Mouse (Mus musculus): Measurements from ENCODE around the gene Pnldc1. TPM values are rescaled to one million over a fixed set of nuclear protein-coding genes. Genes with fewer than 3 reads are reported as not detected.

Gene Pnldc1
- polyA plus RNA-seq, 1 experiment: 0.05 TPM

DNA sequence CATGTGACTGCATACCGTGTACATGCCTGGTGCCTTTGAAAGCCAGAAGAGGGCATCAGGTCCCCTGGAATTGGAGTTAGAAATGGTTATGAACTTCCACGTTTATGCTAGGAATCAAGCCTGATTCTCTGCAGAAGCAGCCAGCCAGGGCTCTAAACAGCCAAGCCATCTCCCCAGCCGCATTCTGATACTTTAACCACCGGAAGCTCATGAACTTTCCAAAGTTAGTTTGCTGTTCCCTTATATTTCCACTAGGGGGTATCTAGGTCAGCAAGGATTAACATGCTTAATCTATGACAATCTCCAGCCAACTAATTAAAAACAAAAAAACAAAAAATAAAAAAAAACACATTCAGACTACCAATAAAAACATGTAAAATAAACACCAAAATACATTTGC is 52.0 kb downstream of the Pnldc1 start:
- H3K79me2 ChIP-seq (ENCODE audit: control insufficient read depth, insufficient read depth): no peaks in the 10 kb centered on the region
- H3K4me2 ChIP-seq (ENCODE audit: low read depth): no peak overlapping the region
- H3K4me3 ChIP-seq: no peak overlapping the region
- TF ChIP-seq POLR2A (IDR thresholded peaks at IDR 0.05; ENCODE audit: insufficient read length, low read depth) (no peak), POLR2AphosphoS2 (IDR thresholded peaks at IDR 0.05; ENCODE audit: insufficient read length, low read depth) (no peak), SRF (IDR thresholded peaks at IDR 0.05; ENCODE audit: control insufficient read depth, insufficient read length, low read depth) (no peak), CEBPB (IDR thresholded peaks at IDR 0.05; ENCODE audit: insufficient read depth, poor library complexity, severe bottlenecking) (no peak), MYOD1 (IDR thresholded peaks at IDR 0.05; ENCODE audit: control insufficient read depth in 1 of 3, insufficient read length in 2 of 3, low read depth in 2 of 3) (no peak), USF1 (IDR thresholded peaks at IDR 0.05; ENCODE audit: low read depth) (no peak), TCF3 (IDR thresholded peaks at IDR 0.05; ENCODE audit: insufficient read length, low read depth) (no peak), TCF12 (IDR thresholded peaks at IDR 0.05; ENCODE audit: insufficient read depth, poor library complexity, severe bottlenecking) (no peak), MYOG (IDR thresholded peaks at IDR 0.05; ENCODE audit: control insufficient read depth in 1 of 3, insufficient read depth in 1 of 3, insufficient read length in 2 of 3, low read depth in 2 of 3) (no peak), REST (IDR thresholded peaks at IDR 0.05; ENCODE audit: insufficient read depth, insufficient read length) (no peak), MAX (IDR thresholded peaks at IDR 0.05; ENCODE audit: low read depth) (no peak)
- no peaks in the 10 kb centered on the region for H3K36me3 ChIP-seq (ENCODE audit: control insufficient read depth, insufficient read depth)
- H3ac ChIP-seq (ENCODE audit: control insufficient read depth, insufficient read length): no peak overlapping the region
- H3K27me3 ChIP-seq (ENCODE audit: control insufficient read depth, insufficient read depth, insufficient read length): peaks cover 25% of the 10 kb centered on the region

DNA sequence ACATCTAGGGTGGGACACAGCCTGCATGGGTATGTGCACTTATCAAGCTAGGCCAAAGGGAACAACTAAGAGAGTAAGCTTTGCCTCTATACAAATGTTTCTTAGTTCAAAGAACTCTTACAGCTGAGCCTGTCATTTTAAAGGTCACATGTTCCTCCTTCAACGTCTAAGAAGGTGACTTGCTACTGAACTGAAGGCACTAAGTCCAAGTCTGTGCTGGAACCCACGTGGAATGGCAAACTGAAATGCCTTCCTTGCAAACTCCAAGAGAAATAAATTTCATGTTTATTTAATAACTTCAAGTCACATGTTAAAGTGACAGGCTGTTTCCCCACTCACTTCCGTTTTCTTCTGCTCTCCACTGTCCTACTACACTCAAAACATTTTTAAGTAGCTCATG is 52.6 kb downstream of the Pnldc1 start:
- no peak for TF ChIP-seq SRF (IDR thresholded peaks at IDR 0.05; ENCODE audit: control insufficient read depth, insufficient read length, low read depth)
- TF ChIP-seq E2F4 (IDR thresholded peaks at IDR 0.05; ENCODE audit: insufficient read depth): no peak
- TF ChIP-seq TCF3 (IDR thresholded peaks at IDR 0.05; ENCODE audit: insufficient read length, low read depth): no peak
- TF ChIP-seq MAX (IDR thresholded peaks at IDR 0.05; ENCODE audit: low read depth): no peak
- TF ChIP-seq MYOD1 (IDR thresholded peaks at IDR 0.05; ENCODE audit: control insufficient read depth in 1 of 3, insufficient read length in 2 of 3, low read depth in 2 of 3): no peak
- no peak for TF ChIP-seq POLR2AphosphoS2 (IDR thresholded peaks at IDR 0.05; ENCODE audit: insufficient read length, low read depth)
- no peak for TF ChIP-seq USF1 (IDR thresholded peaks at IDR 0.05; ENCODE audit: low read depth)
- TF ChIP-seq REST (IDR thresholded peaks at IDR 0.05; ENCODE audit: insufficient read depth, insufficient read length): no peak
- TF ChIP-seq CEBPB (IDR thresholded peaks at IDR 0.05; ENCODE audit: insufficient read depth, poor library complexity, severe bottlenecking): no peak
- H3K36me3 ChIP-seq (ENCODE audit: control insufficient read depth, insufficient read depth): no peaks in the 10 kb centered on the region
- no peak overlapping the region for H3K4me2 ChIP-seq (ENCODE audit: low read depth)
- no peak overlapping the region for H3K4me3 ChIP-seq
- peaks cover 24% of the 10 kb centered on the region for H3K27me3 ChIP-seq (ENCODE audit: control insufficient read depth, insufficient read depth, insufficient read length)
- no peaks in the 10 kb centered on the region for H3K79me2 ChIP-seq (ENCODE audit: control insufficient read depth, insufficient read depth)
- H3ac ChIP-seq (ENCODE audit: control insufficient read depth, insufficient read length): no peak overlapping the region

DNA sequence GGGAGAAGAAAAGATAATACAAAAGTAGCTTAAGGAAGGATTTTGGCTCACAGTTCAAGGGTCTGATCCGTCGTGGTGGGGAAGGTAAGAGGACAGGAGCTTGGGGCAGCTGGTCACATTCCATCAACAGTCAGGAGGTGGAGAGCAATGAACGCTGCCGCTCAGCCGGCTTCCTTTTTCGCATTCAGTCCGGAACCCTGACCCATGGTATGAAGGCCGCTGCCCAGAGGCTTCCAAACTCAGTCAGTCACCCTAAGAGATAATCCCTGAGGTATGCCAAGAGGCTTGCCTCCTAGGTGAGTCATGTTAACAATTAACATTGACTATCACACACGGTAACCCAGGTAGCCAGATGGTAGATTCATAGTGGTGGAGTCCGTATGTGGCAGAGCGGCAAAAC is 55.6 kb downstream of the Pnldc1 start:
- H3K27me3 ChIP-seq (ENCODE audit: control insufficient read depth, insufficient read depth, insufficient read length): peaks cover 10% of the 10 kb centered on the region
- no peak overlapping the region for H3ac ChIP-seq (ENCODE audit: control insufficient read depth, insufficient read length)
- no peaks in the 10 kb centered on the region for H3K79me2 ChIP-seq (ENCODE audit: control insufficient read depth, insufficient read depth)
- no peak overlapping the region for H3K4me3 ChIP-seq
- no peaks in the 10 kb centered on the region for H3K36me3 ChIP-seq (ENCODE audit: control insufficient read depth, insufficient read depth)
- TF ChIP-seq TCF12 (IDR thresholded peaks at IDR 0.05; ENCODE audit: insufficient read depth, poor library complexity, severe bottlenecking): no peak
- no peak for TF ChIP-seq POLR2A (IDR thresholded peaks at IDR 0.05; ENCODE audit: insufficient read length, low read depth)
- TF ChIP-seq TCF3 (IDR thresholded peaks at IDR 0.05; ENCODE audit: insufficient read length, low read depth): no peak
- no peak for TF ChIP-seq SRF (IDR thresholded peaks at IDR 0.05; ENCODE audit: control insufficient read depth, insufficient read length, low read depth)
- no peak for TF ChIP-seq MYOD1 (IDR thresholded peaks at IDR 0.05; ENCODE audit: control insufficient read depth in 1 of 3, insufficient read length in 2 of 3, low read depth in 2 of 3)
- TF ChIP-seq USF1 (IDR thresholded peaks at IDR 0.05; ENCODE audit: low read depth): no peak
- H3K4me2 ChIP-seq (ENCODE audit: low read depth): no peak overlapping the region

DNA sequence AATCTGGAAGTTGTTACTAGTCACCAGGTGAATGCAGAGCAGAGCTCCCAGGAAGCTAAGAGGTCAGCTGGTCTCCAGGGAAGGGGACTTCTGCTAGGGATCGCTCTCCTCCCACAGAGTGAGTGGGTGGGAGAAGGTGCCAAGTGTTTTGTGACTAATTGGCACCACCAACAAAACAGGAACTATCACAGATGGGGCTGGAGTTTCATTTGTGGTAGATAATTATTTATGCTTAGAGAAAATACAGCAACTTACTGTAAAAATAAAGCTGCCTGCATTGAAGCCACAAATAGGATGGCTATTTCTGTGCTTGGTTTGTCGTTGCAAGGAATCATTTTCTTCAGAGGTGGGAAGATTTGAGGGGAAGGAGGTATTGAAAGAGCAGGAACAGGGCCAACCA is 56.2 kb downstream of the Pnldc1 start:
- Histone ChIP-seq H3K27me3 (ENCODE audit: control insufficient read depth, insufficient read depth, insufficient read length) (peaks cover 10% of the 10 kb centered on the region), H3K36me3 (ENCODE audit: control insufficient read depth, insufficient read depth) (no peaks in the 10 kb centered on the region), H3K79me2 (ENCODE audit: control insufficient read depth, insufficient read depth) (no peaks in the 10 kb centered on the region), H3ac (ENCODE audit: control insufficient read depth, insufficient read length) (no peak overlapping the region), H3K4me2 (ENCODE audit: low read depth) (no peak overlapping the region), H3K4me3 (no peak overlapping the region)
- TF ChIP-seq REST (IDR thresholded peaks at IDR 0.05; ENCODE audit: insufficient read depth, insufficient read length) (no peak), POLR2AphosphoS2 (IDR thresholded peaks at IDR 0.05; ENCODE audit: insufficient read length, low read depth) (no peak), SRF (IDR thresholded peaks at IDR 0.05; ENCODE audit: control insufficient read depth, insufficient read length, low read depth) (no peak), CEBPB (IDR thresholded peaks at IDR 0.05; ENCODE audit: insufficient read depth, poor library complexity, severe bottlenecking) (no peak), MYOD1 (IDR thresholded peaks at IDR 0.05; ENCODE audit: control insufficient read depth in 1 of 3, insufficient read length in 2 of 3, low read depth in 2 of 3) (no peak), MYOG (IDR thresholded peaks at IDR 0.05; ENCODE audit: control insufficient read depth in 1 of 3, insufficient read depth in 1 of 3, insufficient read length in 2 of 3, low read depth in 2 of 3) (no peak), E2F4 (IDR thresholded peaks at IDR 0.05; ENCODE audit: insufficient read depth) (no peak), TCF3 (IDR thresholded peaks at IDR 0.05; ENCODE audit: insufficient read length, low read depth) (no peak), POLR2A (IDR thresholded peaks at IDR 0.05; ENCODE audit: insufficient read length, low read depth) (no peak), TCF12 (IDR thresholded peaks at IDR 0.05; ENCODE audit: insufficient read depth, poor library complexity, severe bottlenecking) (no peak), MAX (IDR thresholded peaks at IDR 0.05; ENCODE audit: low read depth) (no peak), USF1 (IDR thresholded peaks at IDR 0.05; ENCODE audit: low read depth) (no peak)

DNA sequence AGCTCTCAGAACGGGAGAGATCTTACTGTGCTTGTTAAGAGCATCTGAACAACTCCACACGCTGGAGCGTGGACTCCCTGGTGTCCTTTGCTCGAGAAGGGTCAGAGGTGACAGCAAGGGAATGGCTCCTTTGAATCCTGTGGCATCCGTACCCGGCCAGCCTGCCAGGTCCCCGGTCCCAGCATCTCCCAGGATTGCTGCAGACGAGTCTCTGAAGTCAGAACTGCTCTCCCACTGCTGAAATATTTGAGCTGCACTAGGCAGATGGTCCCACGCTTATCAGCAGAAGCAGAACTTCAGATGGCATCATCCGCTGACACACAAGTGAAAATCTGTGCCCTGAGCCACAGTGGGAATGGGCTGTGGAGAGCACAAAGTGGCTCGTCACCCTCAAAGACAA is 58.3 kb downstream of the Pnldc1 start:
- Histone ChIP-seq H3K4me2 (ENCODE audit: low read depth) (no peak overlapping the region), H3ac (ENCODE audit: control insufficient read depth, insufficient read length) (no peak overlapping the region), H3K27me3 (ENCODE audit: control insufficient read depth, insufficient read depth, insufficient read length) (peaks cover 10% of the 10 kb centered on the region), H3K36me3 (ENCODE audit: control insufficient read depth, insufficient read depth) (no peaks in the 10 kb centered on the region), H3K4me3 (no peak overlapping the region), H3K79me2 (ENCODE audit: control insufficient read depth, insufficient read depth) (no peaks in the 10 kb centered on the region)
- TF ChIP-seq E2F4 (IDR thresholded peaks at IDR 0.05; ENCODE audit: insufficient read depth) (no peak), POLR2AphosphoS2 (IDR thresholded peaks at IDR 0.05; ENCODE audit: insufficient read length, low read depth) (no peak), SRF (IDR thresholded peaks at IDR 0.05; ENCODE audit: control insufficient read depth, insufficient read length, low read depth) (no peak), CEBPB (IDR thresholded peaks at IDR 0.05; ENCODE audit: insufficient read depth, poor library complexity, severe bottlenecking) (no peak), TCF12 (IDR thresholded peaks at IDR 0.05; ENCODE audit: insufficient read depth, poor library complexity, severe bottlenecking) (no peak), MAX (IDR thresholded peaks at IDR 0.05; ENCODE audit: low read depth) (no peak), REST (IDR thresholded peaks at IDR 0.05; ENCODE audit: insufficient read depth, insufficient read length) (no peak)

All from myocyte (in vitro differentiated cells).